Mouse (Mus musculus): Measurements from ENCODE around the gene Hnrnpul2. TPM values are rescaled to one million over a fixed set of nuclear protein-coding genes. Genes with fewer than 3 reads are reported as not detected.

Hnrnpul2 gene
- 83.3 and 183 TPM in 2 replicates for polyA plus RNA-seq (2012; rRNA removed)

DNA sequence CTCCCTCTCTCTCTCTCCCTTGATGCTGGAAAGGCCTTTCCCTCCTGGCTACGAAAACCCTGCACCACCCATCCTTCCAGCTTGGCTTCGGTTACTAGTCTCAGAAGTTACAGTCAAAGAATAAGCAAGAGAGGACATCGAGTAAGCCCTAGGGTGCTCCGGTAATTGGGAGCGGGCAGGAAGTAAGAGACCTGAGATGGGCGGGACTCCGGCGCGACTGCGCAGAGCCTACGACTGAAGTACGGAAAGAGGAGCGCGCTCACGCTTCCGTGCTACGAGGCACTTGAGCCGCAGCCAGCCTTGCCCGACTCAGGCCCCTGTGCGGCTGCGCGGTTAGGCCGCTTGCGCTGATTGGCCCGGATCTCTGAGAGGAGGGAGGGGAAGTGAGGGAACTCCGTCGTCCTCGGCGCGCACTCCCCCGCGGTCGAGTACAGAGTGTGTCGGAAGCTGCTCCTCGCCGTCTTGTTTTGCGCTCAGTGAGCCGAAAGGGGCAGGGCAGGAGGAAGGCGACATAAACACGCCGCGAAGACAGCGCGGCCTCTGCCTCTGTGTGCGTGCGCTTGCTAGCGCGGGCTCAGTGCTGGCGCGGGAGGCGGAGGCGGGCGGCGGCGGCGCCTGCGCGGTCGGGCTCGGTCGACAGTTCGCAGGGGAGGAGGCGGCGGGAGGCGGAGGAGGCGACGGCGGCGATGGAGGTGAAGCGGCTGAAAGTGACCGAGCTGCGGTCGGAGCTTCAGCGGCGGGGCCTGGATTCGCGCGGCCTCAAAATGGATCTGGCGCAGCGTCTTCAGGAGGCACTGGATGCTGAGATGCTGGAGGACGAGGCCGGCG lies at the start of gene Hnrnpul2:
TSS of gene Hnrnpul2 (plus strand) at position 415 of the 828 bp plus-strand sequence.

DNA sequence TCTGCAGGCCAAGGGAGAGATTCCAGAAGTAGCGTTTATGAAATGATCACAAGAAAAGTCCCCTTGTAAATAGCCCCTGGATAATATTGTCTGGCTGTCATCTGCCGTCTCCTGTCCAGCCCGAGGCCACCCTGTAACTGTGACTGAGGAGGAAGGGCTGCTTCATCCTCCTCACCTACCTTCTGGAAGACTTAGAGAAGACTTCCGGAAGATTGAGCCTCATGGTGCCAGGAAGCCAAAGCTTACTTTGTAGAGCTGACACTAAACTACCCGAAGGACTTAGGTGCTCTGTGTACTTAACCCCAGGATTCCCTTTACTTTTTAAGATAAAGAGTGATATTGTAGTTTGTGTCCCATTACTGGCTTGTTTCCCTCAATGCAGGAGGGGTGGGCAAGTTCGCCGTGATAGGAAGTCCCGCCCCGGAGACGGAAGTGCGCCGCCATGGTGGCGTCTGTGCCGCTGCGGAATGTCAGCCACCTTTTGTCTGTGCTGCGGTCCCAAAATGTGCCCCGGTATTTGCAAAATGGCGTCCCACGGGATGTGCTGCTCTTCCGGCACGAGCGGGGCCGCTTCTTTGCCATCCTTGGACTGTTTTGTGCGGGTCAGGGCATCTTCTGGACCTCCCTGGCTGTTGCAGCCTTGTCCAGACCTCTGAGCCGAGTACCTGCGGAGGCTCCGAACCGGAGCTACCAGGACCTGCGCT lies 49.1 kb upstream of the Hnrnpul2 start, which contains the start of gene Tmem223:
TSS of gene Tmem223 (plus strand) at position 430 of the 704 bp plus-strand sequence.

DNA sequence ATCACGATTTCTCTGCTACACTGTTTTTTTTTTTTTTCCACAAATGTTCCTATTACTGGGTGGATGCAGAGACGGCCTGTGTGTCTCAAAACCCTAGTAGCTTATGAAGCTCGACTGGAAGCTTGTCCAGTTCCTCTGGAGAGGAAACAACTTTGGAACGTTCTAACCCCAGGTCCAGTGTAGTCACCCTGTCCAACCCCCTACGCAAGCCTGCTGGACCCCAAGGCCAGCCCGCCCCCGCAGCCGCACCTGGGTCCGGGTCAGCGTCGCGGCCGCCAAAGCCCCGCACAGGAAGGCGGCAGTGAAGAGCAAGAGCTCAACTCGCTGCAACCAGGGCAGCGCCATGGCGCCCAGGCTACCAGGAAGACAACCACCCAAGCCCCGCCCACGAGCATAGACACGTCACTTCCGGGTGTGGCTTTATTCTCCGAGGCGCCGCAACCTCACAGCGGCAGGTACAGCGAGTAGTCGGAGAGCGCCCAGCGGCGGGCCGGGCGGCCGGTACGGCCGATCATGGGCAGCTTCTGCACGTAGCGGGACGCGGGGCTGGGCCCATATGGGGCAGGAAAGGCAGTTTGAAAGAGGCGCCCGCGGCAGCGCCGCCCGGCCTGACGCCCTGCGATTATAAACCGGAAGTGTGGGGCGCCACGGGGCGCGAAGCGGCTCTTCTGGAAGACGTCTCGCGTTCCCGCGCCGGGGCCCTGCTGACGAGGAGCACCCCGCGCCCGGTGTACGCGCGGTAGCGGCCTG lies 45.5 kb upstream of the Hnrnpul2 start, which contains the start of gene Tmem179b:
TSS of gene Tmem179b (minus strand) at position 382 of the 750 bp plus-strand sequence.

DNA sequence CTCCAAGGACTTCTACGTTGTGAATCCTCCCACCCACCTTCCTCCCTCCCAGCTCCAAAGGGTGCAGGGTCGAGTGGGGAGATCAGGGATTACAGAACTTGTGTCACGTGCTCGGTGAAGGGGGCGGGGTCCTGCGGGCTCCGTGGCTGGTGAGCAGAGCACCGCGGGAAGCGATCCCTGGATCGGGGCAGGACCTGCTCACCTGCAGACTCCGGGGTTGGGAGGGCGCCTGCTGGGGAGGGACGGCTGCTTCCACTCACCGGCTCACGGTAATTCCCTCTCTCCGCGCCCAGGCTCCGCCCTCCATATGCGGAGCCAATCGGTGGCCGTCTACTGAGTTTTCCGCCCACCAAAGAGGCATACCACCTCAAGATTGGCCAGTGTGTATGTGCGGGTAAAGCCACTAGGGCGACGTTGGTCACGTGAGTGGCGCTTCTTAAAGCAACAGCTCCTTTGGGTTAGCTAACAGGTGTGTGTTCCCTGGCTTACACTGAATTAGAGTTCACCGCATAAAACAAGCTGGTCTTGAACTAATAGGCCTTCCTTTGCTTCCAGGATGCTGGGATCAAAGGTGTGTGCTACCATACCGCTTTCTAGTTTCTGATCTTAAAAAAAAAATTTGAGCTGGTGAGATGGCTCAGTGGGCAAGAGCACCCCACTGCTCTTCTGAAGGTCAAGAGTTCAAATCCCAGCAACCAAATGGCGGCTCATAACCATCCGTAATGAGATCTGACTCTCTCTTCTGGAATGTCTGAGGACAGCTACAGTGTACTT lies 33.6 kb upstream of the Hnrnpul2 start, which contains the start of gene Taf6l:
TSS of gene Taf6l (minus strand) at position 410 of the 774 bp plus-strand sequence.

DNA sequence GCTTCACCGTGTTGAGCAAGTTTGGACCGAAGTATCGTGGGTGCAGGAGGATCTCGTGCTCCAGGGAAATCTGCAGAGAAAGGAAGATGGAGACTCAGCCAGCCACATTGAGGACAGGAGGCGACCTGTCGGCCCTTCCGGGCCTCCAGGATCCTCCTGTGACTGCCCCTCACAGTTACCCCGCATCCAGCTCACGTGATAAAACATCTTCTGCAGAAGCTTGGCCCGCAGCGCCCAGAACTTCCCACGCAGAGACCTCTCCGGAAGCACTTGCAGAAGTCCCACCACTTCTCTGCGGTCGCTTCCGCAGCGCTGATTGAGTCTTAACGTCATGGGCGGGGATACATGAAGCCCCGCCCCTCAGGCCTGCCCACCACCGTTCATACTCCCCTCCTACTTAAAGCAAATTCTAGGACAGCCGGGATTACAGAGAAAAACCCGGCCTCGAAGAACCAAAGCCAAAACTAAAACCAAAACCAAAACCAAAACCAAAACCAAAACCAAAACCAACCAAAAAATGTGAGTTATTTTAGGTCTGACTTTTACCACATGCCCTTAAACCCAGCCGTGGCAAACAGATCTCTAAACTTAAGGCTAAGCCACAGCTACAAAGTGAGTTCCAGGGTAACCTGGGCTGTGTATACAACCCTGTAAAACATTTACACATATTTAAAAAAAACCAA lies 21.4 kb upstream of the Hnrnpul2 start, which contains the start of gene Polr2g:
TSS of gene Polr2g (minus strand) at position 314 of the 683 bp plus-strand sequence.

DNA sequence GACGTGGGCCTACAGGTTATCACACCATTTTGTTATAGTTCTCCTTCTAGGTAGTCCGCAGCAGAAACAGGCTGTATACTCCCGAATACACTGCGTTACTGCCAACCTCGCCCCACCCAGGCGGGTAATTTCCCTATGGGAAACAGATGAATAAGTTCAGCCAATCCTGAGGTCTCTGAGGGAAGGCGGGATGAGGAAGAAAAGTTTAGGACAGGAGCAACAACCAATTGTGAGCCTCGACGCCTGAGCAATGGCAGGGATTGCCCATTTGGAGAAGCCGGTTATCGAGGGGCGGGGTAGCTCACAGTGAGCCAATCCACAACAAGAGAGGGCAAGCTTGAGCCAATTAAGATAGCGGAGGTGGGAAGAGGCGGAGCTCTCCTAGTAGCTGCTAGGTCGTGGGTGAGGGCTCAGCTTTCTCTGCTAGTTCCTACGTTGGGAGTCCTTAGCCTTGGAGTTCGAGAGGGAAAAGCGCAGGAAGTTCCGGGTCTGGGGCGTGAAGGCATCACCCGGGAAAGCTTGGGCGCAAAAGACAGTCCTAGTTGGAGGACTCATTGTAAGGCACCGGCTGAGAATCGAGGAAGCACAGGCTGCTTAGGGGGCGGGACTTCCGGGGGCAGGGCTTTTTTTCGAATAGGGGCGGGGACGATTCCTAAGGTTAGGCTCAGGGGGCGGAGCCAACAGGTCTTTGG lies 17.5 kb upstream of the Hnrnpul2 start, which contains the start of gene Zbtb3:
TSS of gene Zbtb3 (plus strand) at position 426 of the 692 bp plus-strand sequence.

DNA sequence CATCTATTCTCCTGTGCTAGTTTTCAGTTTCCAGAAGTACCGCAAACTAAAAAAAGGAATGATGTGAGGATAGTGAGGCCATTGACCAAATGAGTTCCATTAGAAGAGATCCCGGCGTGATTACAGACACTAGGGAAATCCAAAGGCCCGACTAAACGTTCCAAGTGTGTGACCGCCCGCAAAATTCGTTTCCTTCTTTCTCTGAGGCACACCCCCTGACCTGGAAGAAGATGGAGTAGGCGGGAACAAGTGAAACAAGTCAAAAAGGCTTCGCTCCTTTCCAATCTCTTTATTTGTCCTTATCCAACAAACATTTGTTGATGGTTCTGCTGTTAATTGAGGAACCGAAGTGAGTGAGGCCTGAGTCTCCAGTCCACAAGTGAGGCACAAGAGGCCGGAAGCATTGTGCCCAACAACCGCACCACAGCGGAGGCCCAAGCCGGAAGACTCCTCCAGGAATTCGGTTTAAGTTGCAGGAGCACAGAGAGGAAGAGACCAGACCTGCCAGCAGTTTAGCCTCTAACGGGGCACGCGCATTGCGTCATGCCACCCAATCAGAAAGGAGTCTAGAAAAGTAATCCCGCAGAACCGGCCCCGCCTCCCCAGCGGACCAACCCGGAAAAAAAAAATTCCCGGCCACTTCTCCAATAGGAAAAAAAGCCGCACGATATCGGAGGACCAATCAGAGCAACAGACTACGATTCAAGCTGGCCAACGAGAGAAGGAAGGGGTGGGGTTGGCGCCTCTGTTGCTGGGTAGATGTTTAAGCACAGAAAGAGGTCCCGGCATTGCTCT lies 812 bp upstream of the Hnrnpul2 start, which contains the start of gene Ttc9c:
TSS of gene Ttc9c (minus strand) at position 533 of the 795 bp plus-strand sequence.

DNA sequence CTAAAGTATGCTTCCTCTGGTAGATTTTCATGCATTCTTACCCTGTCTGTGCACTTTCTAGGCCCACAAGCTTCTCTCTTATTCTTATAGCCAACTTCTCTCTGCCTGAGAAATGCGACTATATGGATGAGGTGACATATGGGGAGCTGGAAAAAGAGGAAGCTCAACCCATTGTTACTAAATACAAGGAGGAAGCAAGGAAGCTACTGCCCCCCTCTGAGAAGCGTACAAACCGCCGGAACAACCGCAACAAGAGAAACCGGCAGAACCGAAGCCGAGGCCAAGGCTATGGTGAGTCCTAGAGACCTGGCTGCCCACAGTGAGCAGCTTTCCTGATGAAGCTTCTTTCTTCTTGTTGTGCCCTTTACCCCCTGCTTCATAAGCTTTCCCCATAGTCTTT lies 9.8 kb downstream of the Hnrnpul2 start, which contains the start of gene AC129217.1:
TSS of gene AC129217.1 (plus strand) at position 114 of the 400 bp plus-strand sequence.

DNA sequence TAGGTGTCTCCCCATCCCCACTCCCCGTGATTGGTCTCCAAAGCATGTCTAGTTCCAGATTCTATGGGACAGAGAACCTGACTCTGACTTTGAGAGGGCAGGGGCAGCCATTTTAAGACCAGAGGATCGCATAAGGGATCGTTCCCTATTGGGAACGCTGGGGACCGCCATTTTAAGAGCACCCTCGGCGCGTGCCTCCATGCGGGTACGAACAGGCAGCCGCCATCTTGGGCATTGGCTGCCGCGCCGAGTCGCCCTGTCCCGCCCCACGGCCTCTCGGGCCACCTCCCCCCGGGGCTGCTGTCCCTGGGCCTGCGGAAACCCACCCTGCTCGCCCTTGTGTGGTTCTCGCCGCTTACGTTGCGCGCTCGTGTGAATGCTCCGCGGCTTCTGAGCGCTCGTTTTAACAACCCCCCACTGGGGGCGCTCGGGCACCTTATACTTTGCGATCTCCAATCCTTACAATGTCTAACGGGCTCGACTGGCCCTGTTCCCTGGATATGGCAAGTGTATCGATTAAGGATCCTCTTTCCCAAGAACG lies 17.5 kb downstream of the Hnrnpul2 start, which contains the start of gene Bscl2:
TSS of gene Bscl2 (plus strand) at position 217 of the 541 bp plus-strand sequence.

DNA sequence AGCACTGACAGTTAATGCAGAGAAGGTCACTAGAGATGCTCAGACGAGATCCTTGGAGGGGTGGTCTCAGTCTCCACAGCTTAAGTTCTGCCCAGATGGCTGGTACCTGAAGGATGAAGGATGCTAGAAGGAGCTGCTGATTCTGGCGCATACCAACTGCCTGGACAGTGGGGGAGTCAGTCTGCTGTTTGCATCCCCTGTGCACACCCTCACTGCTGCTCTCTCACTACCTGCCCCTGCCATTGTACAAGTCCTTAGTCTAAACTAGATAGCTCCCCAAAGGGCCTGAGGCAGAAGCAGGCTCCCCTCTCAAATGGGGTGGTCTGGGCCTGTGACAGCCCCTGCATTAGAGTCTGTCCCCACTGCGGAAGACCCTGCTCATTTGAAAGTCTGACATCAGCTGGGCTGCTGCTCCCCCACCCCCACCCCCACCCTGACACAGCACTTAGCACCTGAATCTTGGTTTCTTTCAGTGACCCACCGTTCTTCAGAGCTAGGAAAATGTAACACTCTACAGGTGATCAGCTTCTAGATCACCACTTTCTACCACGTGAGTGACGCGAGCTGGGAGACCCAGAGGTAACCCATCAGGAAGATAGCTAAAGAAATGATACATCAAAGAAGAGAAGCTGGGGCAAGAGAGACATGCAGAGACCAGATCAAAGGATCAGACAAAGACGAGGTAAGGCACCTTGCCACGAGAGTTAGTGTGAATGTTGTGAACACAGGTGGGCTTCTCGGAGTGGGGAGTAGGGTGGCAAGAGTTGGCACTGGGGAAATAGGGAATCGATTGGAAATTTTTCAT lies 19.5 kb downstream of the Hnrnpul2 start, which contains the start of gene Gng3:
TSS of gene Gng3 (minus strand) at position 92 of the 805 bp plus-strand sequence.

DNA sequence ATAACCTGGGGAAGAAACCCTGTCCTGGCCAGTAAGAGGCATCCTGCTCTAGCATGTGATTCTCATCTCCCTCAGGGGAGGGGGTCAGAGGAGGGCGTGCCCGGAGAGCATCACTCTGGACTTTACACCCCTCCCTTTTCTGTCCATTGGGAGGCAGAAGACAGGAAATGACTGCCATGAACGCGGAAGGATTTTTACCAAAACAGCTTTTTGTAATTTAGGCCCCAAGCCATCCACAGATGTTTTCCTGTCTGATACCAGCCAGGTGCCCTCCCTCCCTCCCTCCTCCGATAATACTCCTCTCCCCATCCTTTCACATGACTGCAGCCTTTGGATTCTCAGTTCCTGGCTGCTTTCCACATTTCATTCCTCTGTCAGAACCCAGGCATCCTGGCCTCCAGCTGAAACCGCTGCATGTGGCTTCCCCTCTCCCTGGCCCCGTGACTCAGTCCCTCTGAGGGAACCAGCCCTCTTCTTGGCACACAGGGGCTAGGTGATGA lies 30.6 kb downstream of the Hnrnpul2 start, which contains the start of gene Lrrn4cl:
TSS of gene Lrrn4cl (plus strand) at position 367 of the 500 bp plus-strand sequence.

DNA sequence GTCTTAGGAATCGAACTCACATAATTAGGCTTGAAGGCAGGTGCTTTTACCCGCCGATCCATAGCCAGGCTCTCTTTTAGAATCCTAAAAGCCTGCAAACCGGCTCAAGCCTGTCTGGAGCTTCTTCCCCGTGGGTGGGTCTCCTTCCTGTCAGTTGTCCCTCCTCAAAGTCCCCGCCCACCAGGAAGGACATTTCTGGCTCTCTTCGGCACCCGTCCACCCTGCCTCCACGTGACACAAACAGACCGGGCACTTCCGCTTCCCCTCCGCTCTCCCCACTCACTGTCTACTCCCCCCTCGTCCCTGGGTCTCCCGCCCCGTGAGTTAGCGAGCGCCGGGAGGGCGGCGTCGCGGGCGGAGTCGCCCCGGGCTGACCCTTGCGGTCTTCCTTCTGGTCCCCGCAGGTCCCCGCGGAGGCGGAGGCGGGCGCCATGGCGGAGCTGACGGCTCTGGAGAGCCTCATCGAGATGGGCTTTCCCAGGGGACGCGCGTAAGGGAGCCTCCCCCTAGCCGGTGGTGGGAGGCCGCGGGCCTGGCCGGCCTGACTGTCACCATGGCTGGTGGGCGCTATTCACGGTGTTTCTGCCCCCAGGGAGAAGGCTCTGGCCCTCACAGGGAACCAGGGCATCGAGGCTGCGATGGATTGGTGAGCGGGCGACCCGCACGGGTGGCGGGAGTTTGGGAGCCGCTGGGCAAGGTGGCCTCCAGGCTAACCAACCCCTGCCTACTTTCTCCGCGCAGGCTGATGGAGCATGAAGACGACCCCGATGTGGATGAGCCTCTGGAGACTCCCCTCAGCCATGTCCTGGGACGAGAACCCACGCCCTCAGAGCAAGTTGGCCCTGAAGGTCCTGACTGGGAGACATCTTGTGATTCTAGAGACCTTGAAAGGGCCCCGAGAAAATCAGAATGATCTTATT lies 51.7 kb downstream of the Hnrnpul2 start, which contains the start of gene Ubxn1:
TSS of gene Ubxn1 (plus strand) at position 230 of the 920 bp plus-strand sequence.

DNA sequence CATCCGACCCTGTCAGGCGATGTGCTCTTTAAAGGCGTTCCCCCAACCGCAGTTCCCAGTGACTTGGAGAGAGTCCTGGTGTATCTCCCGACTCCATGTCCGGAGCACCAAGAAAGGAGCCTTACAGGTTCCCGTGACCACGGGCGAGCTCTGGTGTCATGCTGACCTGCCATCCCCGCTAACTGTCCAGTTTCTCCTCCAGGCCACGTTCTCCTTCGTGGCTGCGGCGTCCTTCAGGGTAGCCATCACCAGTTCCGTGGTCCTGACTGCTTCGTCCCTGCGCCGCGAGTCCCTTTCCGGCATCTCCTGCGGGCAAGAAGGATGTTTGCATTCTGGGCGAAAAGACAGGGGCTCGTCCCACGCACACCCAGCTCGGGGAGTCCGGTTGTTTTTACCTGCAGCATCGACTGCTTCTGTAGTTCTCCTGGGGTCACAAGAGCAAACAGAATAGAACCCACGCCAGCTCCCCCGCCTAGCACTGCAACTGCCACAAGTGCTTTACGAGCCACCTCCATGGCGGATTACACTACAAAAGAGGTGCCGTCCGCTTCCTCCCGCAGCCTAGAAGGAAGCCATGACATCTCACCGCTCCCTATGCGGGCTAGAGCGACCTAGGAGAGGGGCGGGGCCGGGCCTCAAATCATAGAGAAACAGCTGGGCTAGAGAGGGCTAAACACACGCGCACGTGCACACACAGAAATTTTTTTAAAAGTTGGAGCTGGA lies 60.7 kb downstream of the Hnrnpul2 start, which contains the start of gene Uqcc3:
TSS of gene Uqcc3 (minus strand) at position 613 of the 723 bp plus-strand sequence.

DNA sequence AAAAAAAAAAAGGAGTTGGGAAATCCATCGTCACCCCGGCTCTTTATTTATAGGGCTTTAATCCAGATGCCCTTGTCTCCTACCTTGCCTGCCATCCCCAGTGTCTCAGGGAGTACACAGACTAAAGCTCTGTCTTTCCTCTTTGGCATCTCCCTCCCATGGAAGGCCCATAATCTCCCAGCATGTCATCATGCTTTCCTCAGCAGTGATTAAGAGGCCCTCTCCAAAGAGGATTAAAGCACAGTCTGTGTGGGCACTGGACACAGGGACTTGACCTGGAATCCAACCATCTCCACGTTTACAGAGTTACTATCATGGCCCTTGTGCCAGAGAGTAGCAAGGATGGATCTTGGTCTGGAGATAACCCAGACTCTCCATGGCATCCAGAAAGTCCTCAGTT lies 63.8 kb downstream of the Hnrnpul2 start, which contains the start of the genes Lbhd1 and Gm49403:
TSS of gene Lbhd1 (plus strand) at position 117 of the 400 bp plus-strand sequence.
TSS of gene Gm49403 (plus strand) at position 315 of the 400 bp plus-strand sequence.

